Mouse (Mus musculus) G1E (cell line): ENCODE data around the gene Trim26. TPM values are rescaled to one million over a fixed set of nuclear protein-coding genes. Genes with fewer than 3 reads are reported as not detected.
A peak's percentile ranks its signal among the peaks of the same experiment; 100 is the strongest.

Source experiments
- ATAC-seq: 2 replicates; pipeline ENCODE4 v1.8.0; 2016; ENCODE audit warnings: mild to moderate bottlenecking; ENCODE audit not compliant: insufficient number of reproducible peaks, poor library complexity, low FRiP score, severe bottlenecking; ENCODE audit errors: extremely low read depth
- DNase-seq: peaks from one replicate; pipeline ENCODE4 v3.0.0; 2012; ENCODE audit warnings: low spot score
- H3K27me3 ChIP-seq: 2 replicates; pipeline ENCODE4 v1.6.1; 2012; ENCODE audit warnings: mild to moderate bottlenecking, low read length, inconsistent platforms; ENCODE audit not compliant: insufficient read depth
- H3K36me3 ChIP-seq: replicated peaks from 2 replicates; pipeline ENCODE3; 2012; ENCODE audit warnings: mild to moderate bottlenecking, inconsistent platforms
- H3K4me1 ChIP-seq: 2 replicates; pipeline ENCODE4 v1.6.1; 2012; ENCODE audit warnings: low read depth, low read length, inconsistent platforms, mixed read lengths; ENCODE audit not compliant: insufficient read depth
- H3K4me3 ChIP-seq: 2 replicates; pipeline ENCODE4 v1.5.1; 2012; ENCODE audit warnings: low read depth, mild to moderate bottlenecking, inconsistent platforms, low read length, moderate library complexity, mixed read lengths
- H3K9me3 ChIP-seq: replicated peaks from 2 replicates; pipeline ENCODE4 v1.6.1; 2012; ENCODE audit warnings: inconsistent platforms
- CTCF ChIP-seq: IDR thresholded peaks from 2 replicates; pipeline ENCODE4 v1.5.1; 2012; ENCODE audit warnings: low read depth, low read length, inconsistent platforms, mixed read lengths
- GATA1 ChIP-seq: IDR thresholded peaks from 2 replicates; pipeline ENCODE4 v1.6.1; 2012; ENCODE audit warnings: borderline replicate concordance, low read length, inconsistent platforms, mixed read lengths
- GATA2 ChIP-seq: IDR thresholded peaks from 2 replicates; pipeline ENCODE4 v1.6.1; 2012; ENCODE audit warnings: low read depth, low read length, inconsistent platforms, borderline replicate concordance
- POLR2AphosphoS5 ChIP-seq: IDR thresholded peaks from 2 replicates; pipeline ENCODE4 v1.6.1; 2012; ENCODE audit warnings: low read depth, low read length, inconsistent platforms; ENCODE audit not compliant: insufficient replicate concordance
- TAL1 ChIP-seq: conservative IDR thresholded peaks from 2 replicates; pipeline ENCODE4 v1.6.1; 2012; ENCODE audit warnings: low read depth, low read length, inconsistent platforms, mixed read lengths
- polyA plus RNA-seq: library from polyadenylated mRNA; stranded (reverse); fragments of >175 nt; gene quantifications from 2 replicates; pipeline ENCODE4 v1.2.3, GENCODE M21; 2012
- total RNA-seq, 2 experiments: library from RNA; stranded (forward) in 1 of 2; stranded (reverse) in 1 of 2; fragments of 200-1000 nt in 1 of 2; fragments of >200 nt in 1 of 2; fragmentation: Nextera tagmentation in 1 of 2; gene quantifications; 2 replicates each; pipeline ENCODE4 v1.2.3; 2014 to 2017

The Trim26 gene
- total and polyA plus RNA-seq, 3 experiments, result 12.5 to 39.7 (median 13.4) TPM

- peak; percentile 18; the same call in 1 of the 2 replicates for TF ChIP-seq CTCF
- no peak for TF ChIP-seq POLR2AphosphoS5
- TF ChIP-seq GATA1, result no peak
- no peak for TF ChIP-seq TAL1
- no peak for TF ChIP-seq GATA2
- no peaks in the 10 kb centered on the region for H3K36me3 ChIP-seq
- peaks cover 11% of the 10 kb centered on the region for H3K27me3 ChIP-seq
- H3K4me3 ChIP-seq, result no peak overlapping the region
- DNase-seq (no peak), ATAC-seq (no peak)
- H3K9me3 ChIP-seq, result no peaks in the 10 kb centered on the region
- H3K4me1 ChIP-seq, result no peaks in the 10 kb centered on the region
These were observed 59.6 kb downstream of the Trim26 start for GRCm38 (mm10) chr17:36896583-36896982.

DNA sequence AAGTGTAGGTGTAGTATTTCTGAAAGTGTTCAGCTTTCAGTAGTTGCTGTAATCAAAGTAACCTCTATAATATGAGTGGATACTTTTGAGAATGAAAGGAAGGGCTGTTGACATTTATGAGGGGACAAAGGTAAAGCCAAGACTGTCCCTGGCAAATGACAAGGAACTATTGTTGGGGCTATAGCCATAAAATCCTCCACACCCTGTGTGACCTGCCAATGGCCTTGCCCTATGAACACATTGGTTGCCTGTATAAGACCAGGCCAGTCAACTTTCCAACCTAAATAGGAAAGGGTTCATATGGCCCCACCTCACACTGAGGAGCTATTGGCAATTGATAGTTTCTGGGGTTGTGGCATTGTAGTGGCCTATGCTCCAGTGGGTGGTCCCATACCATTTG lies 60.1 kb downstream of the Trim26 start:
- TF ChIP-seq GATA2 (no peak), POLR2AphosphoS5 (no peak), GATA1 (no peak), CTCF (no peak), TAL1 (no peak)
- DNase-seq (no peak), ATAC-seq (no peak)
- Histone ChIP-seq H3K4me1 (no peaks in the 10 kb centered on the region), H3K9me3 (no peaks in the 10 kb centered on the region), H3K4me3 (no peak overlapping the region), H3K36me3 (no peaks in the 10 kb centered on the region), H3K27me3 (peaks cover 11% of the 10 kb centered on the region)

DNA sequence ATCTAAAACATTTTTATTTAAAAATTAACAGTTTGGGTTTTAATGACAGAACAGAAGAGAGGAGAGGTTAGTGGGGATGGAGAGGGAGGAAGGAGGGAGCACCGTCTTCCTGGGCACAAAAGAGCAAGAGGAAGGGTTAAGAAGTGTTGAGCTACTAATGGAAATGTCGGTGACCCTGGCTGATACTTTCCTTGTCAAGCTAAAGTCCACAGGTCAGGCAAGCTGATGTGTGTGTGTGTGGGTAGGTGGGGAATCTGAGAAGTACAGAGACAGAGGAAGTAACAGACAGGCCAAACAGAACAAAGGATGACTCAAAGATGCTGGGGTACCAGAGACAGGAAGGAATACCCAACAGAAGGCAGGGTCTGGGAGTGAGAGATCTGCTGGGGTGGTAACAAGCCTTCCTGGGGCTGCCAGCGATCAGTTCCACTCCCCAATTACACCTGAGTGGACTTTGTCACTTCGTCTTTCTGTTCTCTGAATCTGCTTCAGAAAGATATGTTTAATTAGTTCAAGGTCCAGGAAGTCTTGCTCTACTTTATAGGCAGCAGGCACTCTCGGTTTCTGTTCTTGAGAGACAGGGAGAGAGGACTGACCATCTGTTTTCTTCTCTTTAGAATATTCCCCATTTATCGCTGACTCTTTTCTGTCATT lies 60.7 kb downstream of the Trim26 start, which contains the start of gene Trim31:
TSS of gene Trim31 (plus strand) at position 567 of the 654 bp plus-strand sequence.
- H3K9me3 ChIP-seq, result no peaks in the 10 kb centered on the region
- TF ChIP-seq POLR2AphosphoS5 (no peak), GATA2 (no peak), GATA1 (no peak), TAL1 (no peak)

GRCm38 (mm10) chr17:36899376-36899775 lies 62.4 kb downstream of the Trim26 start:
- Histone ChIP-seq H3K36me3 (no peaks in the 10 kb centered on the region), H3K9me3 (no peaks in the 10 kb centered on the region), H3K4me3 (no peak overlapping the region), H3K27me3 (peaks cover 11% of the 10 kb centered on the region), H3K4me1 (no peaks in the 10 kb centered on the region)
- no peak for TF ChIP-seq TAL1
- no peak for DNase-seq
- ATAC-seq, result no peak

More for the DNA sequence above, 60.7 kb downstream of the Trim26 start, which contains the start of gene Trim31:
- H3K4me3 ChIP-seq, result no peak within 1 kb of the TSS
- ATAC-seq, result no peak
- H3K36me3 ChIP-seq, result no peaks in the 10 kb centered on the region
- peaks cover 11% of the 10 kb centered on the region for H3K27me3 ChIP-seq
- no peaks in the 10 kb centered on the region for H3K4me1 ChIP-seq
- no peak for DNase-seq

DNA sequence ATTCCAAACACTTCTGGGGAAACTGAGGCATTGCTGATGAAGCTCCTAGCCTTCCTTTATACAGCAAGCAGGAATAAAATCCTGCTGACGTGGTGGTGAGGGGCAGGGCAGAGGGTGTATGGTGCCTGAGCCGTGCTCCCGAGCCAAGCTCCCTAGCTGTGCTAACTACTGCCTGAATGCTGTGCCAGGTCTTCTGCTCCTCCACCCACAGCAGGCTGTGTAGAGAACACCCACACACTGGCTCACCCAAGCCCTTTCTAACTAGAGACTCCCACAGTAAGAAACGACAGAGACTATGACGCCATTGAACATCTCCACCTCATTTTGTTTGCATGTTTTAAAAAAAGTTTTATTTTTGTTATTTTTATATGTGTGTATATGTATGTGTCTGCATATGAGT lies 63.1 kb downstream of the Trim26 start:
- Histone ChIP-seq H3K9me3 (no peaks in the 10 kb centered on the region), H3K27me3 (peaks cover 11% of the 10 kb centered on the region), H3K36me3 (no peaks in the 10 kb centered on the region), H3K4me1 (no peaks in the 10 kb centered on the region), H3K4me3 (no peak overlapping the region)
- no peak for DNase-seq
- ATAC-seq, result no peak
- TF ChIP-seq GATA1, result no peak
- no peak for TF ChIP-seq TAL1
- TF ChIP-seq CTCF, result no peak
- no peak for TF ChIP-seq GATA2
- TF ChIP-seq POLR2AphosphoS5, result no peak

DNA sequence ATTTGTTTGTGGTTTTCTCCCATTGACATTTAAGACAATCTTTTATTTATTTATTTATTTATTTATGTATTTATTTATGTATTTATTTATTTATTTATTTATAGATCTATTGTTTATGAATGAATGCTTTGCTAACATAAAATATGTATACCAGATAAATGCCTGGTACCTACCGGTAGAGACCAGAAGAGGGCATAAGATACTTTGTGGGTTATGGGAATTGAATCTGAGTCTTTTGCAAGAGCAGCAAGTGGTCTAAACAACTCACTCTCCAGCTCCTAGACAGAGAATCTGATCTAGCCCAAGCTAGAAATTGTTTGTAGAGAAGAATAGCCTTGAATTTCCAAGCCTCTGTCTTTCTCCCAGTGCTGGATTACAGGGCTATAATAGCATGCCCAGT lies 63.8 kb downstream of the Trim26 start:
- no peaks in the 10 kb centered on the region for H3K4me1 ChIP-seq
- no peaks in the 10 kb centered on the region for H3K36me3 ChIP-seq
- DNase-seq (no peak), ATAC-seq (no peak)
- TF ChIP-seq CTCF (no peak), POLR2AphosphoS5 (no peak), TAL1 (no peak), GATA1 (no peak), GATA2 (no peak)
- H3K27me3 ChIP-seq, result peaks cover 11% of the 10 kb centered on the region
- no peak overlapping the region for H3K4me3 ChIP-seq
- H3K9me3 ChIP-seq, result no peaks in the 10 kb centered on the region
